Mouse (Mus musculus): ENCODE measurements around the gene Clrn1. TPM values are rescaled to one million over a fixed set of nuclear protein-coding genes. Genes with fewer than 3 reads are reported as not detected.
"Not testable (repeated sequence)": the region's sequence is repeated elsewhere in the genome, so short reads cannot be mapped to it uniquely, and the experiment has no call there.

Clrn1 gene
- polyA plus RNA-seq, 1 experiment from 2014 or later = not detected

GRCm38 (mm10) chr3:58887719-58888118, 2.6 kb upstream of the Clrn1 start:
- Histone ChIP-seq H3K9me3 (replicated peaks) (no peaks in the 10 kb centered on the region), H3K36me3 (replicated peaks) (no peaks in the 10 kb centered on the region), H3K4me1 (replicated peaks) (no peaks in the 10 kb centered on the region), H3K4me2 (no peak overlapping the region), H3K4me3 (replicated peaks) (no peak overlapping the region), H3K27me3 (no peaks in the 10 kb centered on the region), H3K9ac (no peak overlapping the region), H3K27ac (replicated peaks) (no peak overlapping the region)
- ATAC-seq (ENCODE audit: insufficient read depth) = no peak
- 67% methylated on average over 10 of the region's 10 CpGs for WGBS (ENCODE audit: insufficient replicate concordance)

GRCm38 (mm10) chr3:58883511-58883907, 1.6 kb downstream of the Clrn1 start:
- Histone ChIP-seq H3K9ac (no peak overlapping the region), H3K27me3 (no peaks in the 10 kb centered on the region), H3K4me2 (no peak overlapping the region), H3K27ac (replicated peaks) (no peak overlapping the region), H3K4me1 (replicated peaks) (no peaks in the 10 kb centered on the region), H3K4me3 (replicated peaks) (no peak overlapping the region), H3K9me3 (replicated peaks) (no peaks in the 10 kb centered on the region), H3K36me3 (replicated peaks) (no peaks in the 10 kb centered on the region)
- no peak for ATAC-seq (ENCODE audit: insufficient read depth)

GRCm38 (mm10) chr3:58882878-58883510, 2.1 kb downstream of the Clrn1 start:
- 11% methylated on average over 8 of the region's 8 CpGs for WGBS (ENCODE audit: insufficient replicate concordance)
- Histone ChIP-seq H3K27ac (replicated peaks) (no peak overlapping the region), H3K36me3 (replicated peaks) (no peaks in the 10 kb centered on the region), H3K9me3 (replicated peaks) (no peaks in the 10 kb centered on the region), H3K4me3 (replicated peaks) (no peak overlapping the region), H3K9ac (no peak overlapping the region), H3K4me2 (no peak overlapping the region), H3K4me1 (replicated peaks) (no peaks in the 10 kb centered on the region), H3K27me3 (no peaks in the 10 kb centered on the region)
- no peak for ATAC-seq (ENCODE audit: insufficient read depth)

- Histone ChIP-seq H3K27ac (replicated peaks) (no peak overlapping the region), H3K4me2 (no peak overlapping the region), H3K9me3 (replicated peaks) (no peaks in the 10 kb centered on the region), H3K9ac (no peak overlapping the region), H3K4me3 (replicated peaks) (no peak overlapping the region), H3K27me3 (no peaks in the 10 kb centered on the region), H3K36me3 (replicated peaks) (no peaks in the 10 kb centered on the region), H3K4me1 (replicated peaks) (no peaks in the 10 kb centered on the region)
- 77% methylated on average over 1 of the region's 1 CpGs for WGBS (ENCODE audit: insufficient replicate concordance)
- ATAC-seq (ENCODE audit: insufficient read depth) = no peak
Observed at GRCm38 (mm10) chr3:58881016-58881415, 4.1 kb downstream of the Clrn1 start.

- H3K4me2 ChIP-seq = no peak overlapping the region
- no peak overlapping the region for H3K27ac ChIP-seq (replicated peaks)
- H3K36me3 ChIP-seq (replicated peaks) = no peaks in the 10 kb centered on the region
- ATAC-seq (ENCODE audit: insufficient read depth) = no peak
- H3K9me3 ChIP-seq (replicated peaks) = no peaks in the 10 kb centered on the region
- H3K4me1 ChIP-seq (replicated peaks) = no peaks in the 10 kb centered on the region
- H3K9ac ChIP-seq = no peak overlapping the region
- WGBS (ENCODE audit: insufficient replicate concordance) = 51% methylated on average over 2 of the region's 2 CpGs
- H3K27me3 ChIP-seq = no peaks in the 10 kb centered on the region
- H3K4me3 ChIP-seq (replicated peaks) = no peak overlapping the region
Observed at GRCm38 (mm10) chr3:58880181-58880580, 5.0 kb downstream of the Clrn1 start.

GRCm38 (mm10) chr3:58871882-58872281, 13.3 kb downstream of the Clrn1 start:
- not testable (repeated sequence) for H3K4me2 ChIP-seq; H3K27me3 ChIP-seq; H3K4me3 ChIP-seq (replicated peaks); H3K9me3 ChIP-seq (replicated peaks); H3K4me1 ChIP-seq (replicated peaks); ATAC-seq (ENCODE audit: insufficient read depth); H3K9ac ChIP-seq; H3K27ac ChIP-seq (replicated peaks); H3K36me3 ChIP-seq (replicated peaks)
- WGBS (ENCODE audit: insufficient replicate concordance) = 32% methylated on average over 2 of the region's 2 CpGs

GRCm38 (mm10) chr3:58865690-58866089, 19.4 kb downstream of the Clrn1 start:
- H3K4me2 ChIP-seq = no peak overlapping the region
- no peaks in the 10 kb centered on the region for H3K9me3 ChIP-seq (replicated peaks)
- no peak for ATAC-seq (ENCODE audit: insufficient read depth)
- H3K36me3 ChIP-seq (replicated peaks) = no peaks in the 10 kb centered on the region
- no peak overlapping the region for H3K9ac ChIP-seq
- no peaks in the 10 kb centered on the region for H3K4me1 ChIP-seq (replicated peaks)
- no peaks in the 10 kb centered on the region for H3K27me3 ChIP-seq
- H3K4me3 ChIP-seq (replicated peaks) = no peak overlapping the region
- H3K27ac ChIP-seq (replicated peaks) = no peak overlapping the region
- WGBS (ENCODE audit: insufficient replicate concordance) = 51% methylated on average over 7 of the region's 7 CpGs

GRCm38 (mm10) chr3:58862976-58863375, 22.2 kb downstream of the Clrn1 start:
- Histone ChIP-seq H3K27me3 (no peaks in the 10 kb centered on the region), H3K36me3 (replicated peaks) (no peaks in the 10 kb centered on the region), H3K4me3 (replicated peaks) (no peak overlapping the region), H3K9me3 (replicated peaks) (no peaks in the 10 kb centered on the region), H3K9ac (no peak overlapping the region), H3K27ac (replicated peaks) (no peak overlapping the region), H3K4me1 (replicated peaks) (no peaks in the 10 kb centered on the region), H3K4me2 (no peak overlapping the region)
- ATAC-seq (ENCODE audit: insufficient read depth) = no peak
- 67% methylated on average over 2 of the region's 2 CpGs for WGBS (ENCODE audit: insufficient replicate concordance)

GRCm38 (mm10) chr3:58843415-58843814, 41.7 kb downstream of the Clrn1 start:
- no peak overlapping the region for H3K4me2 ChIP-seq
- H3K4me3 ChIP-seq (replicated peaks) = no peak overlapping the region
- no peaks in the 10 kb centered on the region for H3K27me3 ChIP-seq
- H3K36me3 ChIP-seq (replicated peaks) = no peaks in the 10 kb centered on the region
- no peak overlapping the region for H3K27ac ChIP-seq (replicated peaks)
- no peaks in the 10 kb centered on the region for H3K9me3 ChIP-seq (replicated peaks)
- no peak for ATAC-seq (ENCODE audit: insufficient read depth)
- WGBS (ENCODE audit: insufficient replicate concordance) = 30% methylated on average over 1 of the region's 1 CpGs
- no peaks in the 10 kb centered on the region for H3K4me1 ChIP-seq (replicated peaks)
- H3K9ac ChIP-seq = no peak overlapping the region

GRCm38 (mm10) chr3:58833442-58834160, 51.5 kb downstream of the Clrn1 start:
- no peak overlapping the region for H3K27ac ChIP-seq (replicated peaks)
- H3K4me2 ChIP-seq = no peak overlapping the region
- no peaks in the 10 kb centered on the region for H3K9me3 ChIP-seq (replicated peaks)
- no peak for ATAC-seq (ENCODE audit: insufficient read depth)
- H3K27me3 ChIP-seq = no peaks in the 10 kb centered on the region
- H3K9ac ChIP-seq = no peak overlapping the region
- no peak overlapping the region for H3K4me3 ChIP-seq (replicated peaks)
- no peaks in the 10 kb centered on the region for H3K4me1 ChIP-seq (replicated peaks)
- H3K36me3 ChIP-seq (replicated peaks) = no peaks in the 10 kb centered on the region
- 60% methylated on average over 5 of the region's 5 CpGs for WGBS (ENCODE audit: insufficient replicate concordance)

GRCm38 (mm10) chr3:58832888-58833287, 52.3 kb downstream of the Clrn1 start:
- H3K4me1 ChIP-seq (replicated peaks) = no peaks in the 10 kb centered on the region
- no peak overlapping the region for H3K27ac ChIP-seq (replicated peaks)
- no peaks in the 10 kb centered on the region for H3K9me3 ChIP-seq (replicated peaks)
- H3K36me3 ChIP-seq (replicated peaks) = no peaks in the 10 kb centered on the region
- no peak overlapping the region for H3K4me3 ChIP-seq (replicated peaks)
- no peaks in the 10 kb centered on the region for H3K27me3 ChIP-seq
- no peak overlapping the region for H3K4me2 ChIP-seq
- WGBS (ENCODE audit: insufficient replicate concordance) = 49% methylated on average over 2 of the region's 2 CpGs
- H3K9ac ChIP-seq = no peak overlapping the region
- no peak for ATAC-seq (ENCODE audit: insufficient read depth)

GRCm38 (mm10) chr3:58831586-58831985, 53.6 kb downstream of the Clrn1 start:
- 53% methylated on average over 5 of the region's 5 CpGs for WGBS (ENCODE audit: insufficient replicate concordance)
- no peak for ATAC-seq (ENCODE audit: insufficient read depth)

More at GRCm38 (mm10) chr3:58831586-58831985, 53.6 kb downstream of the Clrn1 start:
- Histone ChIP-seq H3K9ac (no peak overlapping the region), H3K4me3 (replicated peaks) (no peak overlapping the region), H3K36me3 (replicated peaks) (no peaks in the 10 kb centered on the region), H3K9me3 (replicated peaks) (no peaks in the 10 kb centered on the region), H3K4me2 (no peak overlapping the region), H3K27ac (replicated peaks) (no peak overlapping the region), H3K27me3 (no peaks in the 10 kb centered on the region), H3K4me1 (replicated peaks) (no peaks in the 10 kb centered on the region)

Measured in liver, embryonic 15.5 days (tissue).